Mouse (Mus musculus) neural tube, embryonic 10.5 days (tissue): Measurements from ENCODE around the gene Ube2l3.

Experiments used
- DNase-seq: peaks from one replicate; pipeline ENCODE4 v3.0.0-alpha.2; 2017; ENCODE audit warnings: low spot score; ENCODE audit errors: extremely low spot score

Gene Ube2l3

GRCm38 (mm10) chr16:17148084-17148483, 54.4 kb downstream of the Ube2l3 start:
- DNase-seq: peak; percentile 59

DNA sequence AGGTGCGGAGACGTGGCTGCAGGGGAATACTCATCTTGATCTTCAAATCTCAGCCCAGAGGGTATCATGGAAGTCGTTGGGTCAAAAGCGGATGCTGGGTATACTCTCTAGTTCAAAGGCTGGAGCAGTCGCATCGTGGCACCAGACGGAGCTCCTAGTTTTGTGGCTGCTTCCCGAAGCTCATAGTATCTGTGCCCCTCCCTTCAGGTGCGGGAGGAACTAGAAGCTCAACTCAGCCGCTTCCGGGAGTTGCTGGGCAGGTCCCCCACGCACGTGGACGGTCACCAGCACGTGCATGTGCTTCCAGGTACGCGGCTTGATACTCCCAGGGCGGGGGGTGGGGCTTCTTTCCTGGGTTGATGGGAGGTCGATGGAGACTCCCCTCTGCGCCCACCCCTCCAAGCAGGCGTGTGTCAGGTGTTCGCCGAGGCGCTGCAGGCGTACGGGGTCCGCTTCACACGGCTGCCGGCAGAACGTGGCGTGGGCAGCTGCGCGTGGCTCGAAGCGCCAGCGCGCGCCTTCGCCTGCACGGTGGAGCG, 55.0 kb downstream of the Ube2l3 start:
- peak; percentile 54 for DNase-seq

- DNase-seq: peak; percentile 82
Observed at GRCm38 (mm10) chr16:17146772-17147235, 55.6 kb downstream of the Ube2l3 start, which contains the start of gene Ccdc116. Gene Ccdc116, minus strand, starts transcription at chr16:17147229.

GRCm38 (mm10) chr16:17144339-17144738, 58.1 kb downstream of the Ube2l3 start, which contains the start of gene Ydjc:
Gene Ydjc, plus strand, starts transcription at chr16:17144621.
- DNase-seq: no peak

GRCm38 (mm10) chr16:17137355-17137754, 65.1 kb downstream of the Ube2l3 start:
- DNase-seq: no peak

- DNase-seq: no peak
Observed at GRCm38 (mm10) chr16:17132906-17133200, 69.6 kb downstream of the Ube2l3 start.

DNA sequence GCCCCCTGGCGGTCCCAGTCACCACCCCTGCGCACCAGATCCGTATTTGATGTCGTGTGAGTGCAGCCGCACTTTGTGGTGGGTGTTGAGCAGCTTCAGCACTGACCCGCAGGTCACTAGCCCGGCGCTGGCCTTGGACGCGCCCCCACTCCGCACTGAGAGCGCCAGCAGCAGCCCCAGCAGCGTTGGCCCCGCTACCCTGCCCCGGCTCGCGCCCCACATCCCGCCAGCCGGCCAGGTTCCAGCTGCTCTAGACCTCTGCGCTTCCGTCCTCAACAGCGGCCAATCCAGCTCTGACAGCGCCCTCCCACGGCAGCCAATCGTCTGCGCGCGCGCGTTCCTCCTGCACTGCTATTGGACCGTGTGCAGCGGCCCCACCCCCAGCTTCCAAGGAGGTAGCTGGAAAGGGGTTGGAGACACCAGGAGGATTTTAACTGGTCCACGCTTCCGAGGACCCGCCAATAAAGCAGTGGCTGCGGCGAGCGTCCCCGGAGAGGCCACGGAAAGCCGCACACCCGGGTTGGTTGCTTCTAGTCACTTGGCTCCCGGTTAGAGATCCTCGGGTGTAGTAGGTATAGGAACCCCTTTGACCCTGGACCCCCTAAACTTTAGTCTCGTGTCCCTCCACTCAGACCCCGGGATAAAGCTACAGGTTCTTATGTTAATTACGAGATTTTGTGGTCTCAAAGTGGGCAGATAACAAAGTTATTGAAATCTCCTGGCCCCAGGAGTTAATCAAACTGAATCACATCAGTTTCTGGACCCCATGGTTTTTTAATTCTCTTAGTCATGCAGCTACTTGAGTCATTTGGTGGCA, 70.2 kb downstream of the Ube2l3 start, which contains the start of gene Sdf2l1:
Sdf2l1 (minus strand) TSS at position 295 of the 817 bp plus-strand sequence.
- peak; percentile 97 for DNase-seq

DNA sequence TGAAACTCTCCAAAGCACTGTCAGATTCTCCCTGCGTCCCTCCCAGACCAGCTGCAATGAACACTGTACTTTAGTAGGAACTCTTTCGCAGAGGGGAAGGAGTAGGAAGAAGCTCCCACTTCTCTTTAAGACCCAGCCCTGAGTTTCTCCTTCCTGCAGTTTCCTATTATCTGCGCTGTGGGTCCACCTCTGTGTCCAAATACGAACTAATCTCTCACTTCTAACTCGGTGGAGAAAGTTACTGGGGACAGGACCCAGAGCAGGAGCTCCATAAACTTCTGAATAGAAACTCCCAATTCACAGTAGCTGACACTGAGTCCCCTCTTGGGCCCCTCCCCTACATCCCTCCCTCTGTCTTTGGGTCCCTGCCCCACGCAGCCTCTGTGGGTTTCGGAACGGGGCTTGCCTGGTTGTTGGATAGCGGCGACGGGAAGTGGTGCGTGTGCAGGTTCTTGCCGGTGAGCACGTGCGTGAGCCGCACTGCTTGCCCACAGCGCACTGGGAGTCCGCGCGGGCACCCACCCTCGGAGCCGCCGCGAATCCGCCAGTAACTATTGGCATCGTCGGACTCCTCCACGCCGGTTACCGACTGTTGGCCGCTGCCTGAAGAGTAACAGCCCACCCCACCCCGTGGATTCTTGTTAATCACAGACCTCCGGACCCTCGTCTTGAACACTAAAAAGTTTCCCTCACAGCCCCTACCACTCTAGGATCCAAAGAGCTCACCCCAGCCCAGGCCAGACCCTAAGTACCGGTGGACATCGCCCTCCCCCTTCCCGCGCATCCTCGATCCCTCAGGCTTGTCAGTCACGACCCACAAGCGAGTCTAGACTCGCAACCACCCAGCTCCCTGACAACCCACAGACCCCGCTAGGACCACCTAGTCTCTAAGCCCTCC, 71.0 kb downstream of the Ube2l3 start:
- DNase-seq: no peak

DNA sequence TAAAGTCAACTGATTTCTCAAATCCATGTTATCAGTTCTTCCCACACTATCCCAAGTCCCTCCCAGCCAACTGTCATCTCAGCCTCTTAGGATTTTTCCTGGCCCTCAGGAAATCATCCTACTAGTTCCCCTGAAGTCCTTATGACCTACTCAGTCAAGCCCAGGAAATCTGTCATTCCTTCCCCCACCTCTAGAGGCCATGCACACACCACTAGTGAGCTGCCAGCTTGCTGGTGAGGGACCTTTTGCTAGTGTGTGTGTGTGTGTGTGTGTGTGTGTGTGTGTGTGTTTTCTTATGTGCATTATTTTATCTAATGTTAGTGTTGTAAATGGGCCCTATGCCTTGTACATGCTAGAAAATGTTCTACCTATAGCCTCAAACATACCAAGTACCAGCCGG, 75.2 kb downstream of the Ube2l3 start:
- no peak for DNase-seq

DNA sequence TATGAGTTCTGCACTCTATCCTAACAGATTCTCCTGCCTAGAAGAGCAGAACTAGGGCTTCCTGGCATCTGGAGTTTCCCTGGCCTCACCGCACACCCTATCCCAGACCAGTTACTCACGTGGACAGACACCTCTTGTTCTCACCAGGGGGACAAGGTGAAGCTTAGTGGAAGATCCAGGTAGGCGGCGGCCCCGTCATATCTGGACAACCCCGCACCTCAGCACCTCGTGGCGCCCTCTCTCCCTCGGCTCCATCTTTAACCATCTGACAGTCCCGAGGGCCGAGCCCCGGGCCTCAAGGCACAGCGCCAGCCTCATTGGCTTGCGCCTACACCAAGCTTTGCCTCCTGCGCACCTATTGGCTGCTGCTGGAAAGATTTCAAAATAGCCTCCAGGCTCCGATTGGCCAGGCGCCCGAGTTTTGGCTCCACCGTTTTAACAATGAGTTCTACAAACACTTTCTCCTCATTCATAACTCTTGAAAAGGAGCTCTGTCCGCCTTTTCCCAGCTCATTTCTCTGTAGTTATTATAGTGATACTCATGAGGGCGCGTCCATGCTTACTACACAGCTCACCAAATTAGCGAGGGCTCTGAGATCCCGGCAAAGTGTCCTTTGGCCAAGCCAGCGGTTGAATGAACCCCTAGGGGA, 77.5 kb downstream of the Ube2l3 start, which contains the start of gene 2610318N02Rik:
2610318N02Rik (minus strand) TSS at position 297 of the 650 bp plus-strand sequence.
- peak; percentile 84 for DNase-seq

GRCm38 (mm10) chr16:17124119-17124870, 78.2 kb downstream of the Ube2l3 start:
- peak; percentile 84 for DNase-seq

- DNase-seq: no peak
Observed at GRCm38 (mm10) chr16:17121569-17121968, 80.9 kb downstream of the Ube2l3 start.

DNA sequence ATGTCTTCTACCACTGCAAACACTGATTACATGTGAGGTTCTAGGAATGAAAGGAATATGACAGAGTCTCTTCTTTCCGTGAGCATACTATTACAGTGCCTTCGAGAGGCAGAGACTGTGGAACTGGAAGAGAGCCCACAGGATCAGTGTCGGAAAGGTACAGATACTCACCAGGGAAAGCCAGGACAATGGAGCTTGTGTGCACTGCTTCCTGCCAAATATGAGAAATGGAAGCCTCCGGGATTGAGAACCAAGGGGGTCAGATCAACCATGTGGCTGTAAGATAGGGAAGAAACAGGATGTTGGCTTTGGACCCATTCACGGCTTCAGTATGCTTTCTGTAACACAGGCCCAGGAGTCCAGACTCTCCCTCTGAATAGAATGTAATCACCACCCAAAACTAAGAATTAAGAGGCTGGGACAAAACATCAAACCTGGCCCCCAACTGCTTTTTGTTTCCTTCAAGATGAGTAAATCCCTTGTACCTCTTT, 85.1 kb downstream of the Ube2l3 start:
- DNase-seq: no peak

DNA sequence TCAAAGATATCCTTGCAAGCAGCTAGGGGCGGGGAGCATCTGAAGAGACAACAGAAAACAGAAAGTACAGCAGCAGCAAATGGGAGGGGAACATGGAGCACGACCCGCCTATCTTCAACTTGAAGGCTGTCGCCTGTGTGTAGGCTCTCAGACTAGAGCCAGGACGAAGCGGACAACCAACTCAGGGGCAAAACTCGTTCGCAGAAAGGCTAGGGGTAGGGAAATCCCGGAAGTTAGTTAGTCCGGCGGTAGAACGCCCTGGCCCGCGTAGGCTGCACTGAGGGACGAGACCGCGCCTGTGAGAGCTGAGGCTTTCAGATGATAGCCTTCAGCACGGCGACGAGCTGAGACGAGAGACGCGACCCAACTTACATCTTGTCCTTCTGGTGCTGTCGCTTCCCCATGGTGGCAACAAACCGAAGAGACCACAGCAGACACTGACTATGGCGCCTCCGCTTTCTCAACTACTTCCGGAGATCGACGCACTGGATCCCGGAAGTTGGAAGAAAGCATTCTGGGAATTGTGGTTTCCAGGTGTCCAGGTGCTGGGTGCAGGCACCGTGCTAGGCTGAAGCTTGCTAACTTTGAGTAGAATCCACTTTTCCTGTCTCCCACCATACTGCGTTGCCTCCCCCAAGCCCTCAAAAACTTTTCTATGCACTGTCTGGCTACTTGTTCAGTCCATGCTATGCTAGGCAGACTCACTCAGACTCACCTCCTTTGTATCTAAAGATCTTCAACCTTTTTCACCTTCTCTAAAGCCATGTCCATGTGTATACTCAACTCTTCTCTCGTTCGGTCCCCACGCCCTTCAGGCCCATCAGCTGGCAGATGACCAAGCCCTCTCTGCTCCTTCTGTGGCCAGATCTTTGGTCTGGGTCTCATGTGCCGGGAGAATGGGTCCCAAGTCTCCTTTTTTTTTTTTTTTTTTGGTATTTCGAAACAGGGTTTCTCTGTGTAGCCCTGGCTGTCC, 91.4 kb downstream of the Ube2l3 start, which contains the start of gene Ppil2:
Ppil2 (minus strand) TSS at position 487 of the 973 bp plus-strand sequence.
- DNase-seq: peak; percentile 75

DNA sequence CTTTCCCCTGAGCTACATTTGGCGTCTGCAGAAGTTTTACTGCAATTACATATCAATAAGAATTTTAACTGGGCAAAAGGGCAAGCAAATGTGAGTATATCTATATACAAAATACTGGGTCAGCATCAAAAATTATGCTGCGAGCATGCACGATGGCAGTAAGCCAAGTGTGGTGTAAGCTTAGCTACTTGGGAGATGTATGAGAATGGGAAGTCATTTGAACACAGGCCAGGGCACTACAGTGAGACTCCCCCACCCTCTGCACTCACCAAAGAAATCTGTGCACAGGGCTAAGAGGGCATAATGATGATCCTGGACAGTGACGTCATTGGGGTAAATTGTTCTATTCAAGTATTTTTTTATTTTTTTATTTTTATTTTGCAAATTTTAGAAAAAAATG, 97.8 kb downstream of the Ube2l3 start:
- DNase-seq: no peak

DNA sequence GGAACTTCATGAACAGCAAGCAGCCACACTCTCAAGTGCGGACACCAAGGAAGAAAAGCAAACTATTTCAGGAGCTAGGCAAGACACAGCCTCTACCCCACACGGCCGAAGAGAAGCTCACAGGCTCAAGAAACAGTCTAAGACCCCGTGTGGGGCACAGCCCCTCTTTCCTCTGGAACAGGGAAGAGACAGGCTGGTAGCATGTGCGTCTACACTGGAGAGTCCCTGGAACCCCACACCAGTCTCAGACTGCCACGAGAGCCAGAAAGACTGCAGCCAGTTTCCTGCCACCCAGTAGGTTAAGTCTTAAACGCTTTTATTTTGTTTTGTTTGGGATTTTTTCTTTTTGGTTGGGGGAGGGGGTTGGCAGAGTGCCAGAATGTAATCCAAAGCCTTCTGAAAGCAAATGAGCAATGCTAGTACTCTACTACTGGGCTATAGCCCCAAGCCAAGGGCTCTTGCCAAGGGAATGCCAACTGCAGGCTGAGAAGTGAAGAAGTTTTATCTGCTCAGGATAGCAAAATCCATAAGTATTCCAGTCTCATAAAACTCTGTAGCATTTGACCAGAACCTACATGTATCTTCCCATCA, 99.7 kb downstream of the Ube2l3 start:
- no peak for DNase-seq
